Mouse (Mus musculus) liver, adult 2 months (tissue): ENCODE measurements around the gene Klc3. TPM values are rescaled to one million over a fixed set of nuclear protein-coding genes. Genes with fewer than 3 reads are reported as not detected.

Experiments
- DNase-seq: peaks from one replicate; pipeline ENCODE4 v3.0.0-alpha.2; 2011; ENCODE audit warnings: low read depth, low spot score; ENCODE audit errors: extremely low read depth
- H3K27ac ChIP-seq: fragments of 200-500 bp; replicated peaks from 2 replicates; pipeline ENCODE4 v1.5.1; 2012; ENCODE audit warnings: low read depth, mild to moderate bottlenecking, control low read depth, inconsistent platforms, low read length; ENCODE audit not compliant: insufficient read depth
- H3K27me3 ChIP-seq: fragments of 200-500 bp; 2 replicates; pipeline ENCODE4 v1.6.1; 2012; ENCODE audit warnings: mild to moderate bottlenecking, moderate library complexity, low read length, inconsistent platforms; ENCODE audit not compliant: control insufficient read depth, insufficient read depth
- H3K36me3 ChIP-seq: fragments of 200-500 bp; 2 replicates; pipeline ENCODE4 v1.6.1; 2012; ENCODE audit warnings: low read length, inconsistent platforms; ENCODE audit not compliant: control insufficient read depth, insufficient read depth
- H3K4me1 ChIP-seq: fragments of 200-500 bp; 2 replicates; pipeline ENCODE4 v1.6.1; 2011; ENCODE audit warnings: low read length; ENCODE audit not compliant: control insufficient read depth, insufficient read depth
- H3K4me3 ChIP-seq: fragments of 200-500 bp; 2 replicates; pipeline ENCODE4 v1.5.1; 2011; ENCODE audit warnings: low read depth, mild to moderate bottlenecking, control low read depth, low read length, moderate library complexity; ENCODE audit not compliant: insufficient read depth
- H3K79me2 ChIP-seq: fragments of 200-500 bp; 2 replicates; pipeline ENCODE4 v1.6.1; 2012; ENCODE audit warnings: inconsistent platforms, mild to moderate bottlenecking, low read length, moderate library complexity; ENCODE audit not compliant: control insufficient read depth, insufficient read depth
- H3K9ac ChIP-seq: fragments of 200-500 bp; 2 replicates; pipeline ENCODE4 v1.6.1; 2012; ENCODE audit warnings: low read depth, mild to moderate bottlenecking, control low read depth, inconsistent platforms, low read length
- CTCF ChIP-seq: fragments of 200-500 bp; IDR thresholded peaks from 2 replicates; pipeline ENCODE4 v1.5.1; 2011; ENCODE audit warnings: low read depth, low read length, control low read depth
- POLR2A ChIP-seq: fragments of 200-500 bp; IDR thresholded peaks from 2 replicates; pipeline ENCODE4 v1.6.1; 2011; ENCODE audit warnings: low read length, control low read depth; ENCODE audit not compliant: insufficient read depth; ENCODE audit errors: extremely low read depth
- WGBS: fragments of 180-500 bp; shearing (Covaris S2); methylation state at CpG from one replicate; pipeline ENCODE4 v1.1.7; 2018; 5-methylcytosine and 5-hydroxymethylcytosine counted together
- polyA plus RNA-seq: library from polyadenylated mRNA; depleted of rRNA; stranded (reverse); fragments of >200 nt; gene quantifications from 2 replicates; pipeline ENCODE4 v1.2.3, GENCODE M21; 2012
- total RNA-seq: library from RNA; depleted of rRNA; stranded (reverse); fragments of >200 nt; gene quantifications from 2 replicates; pipeline ENCODE4 v1.2.3, GENCODE M21; 2014

Gene Klc3
- total and polyA plus RNA-seq, 2 experiments, result 0.17 to 0.37 TPM

DNA sequence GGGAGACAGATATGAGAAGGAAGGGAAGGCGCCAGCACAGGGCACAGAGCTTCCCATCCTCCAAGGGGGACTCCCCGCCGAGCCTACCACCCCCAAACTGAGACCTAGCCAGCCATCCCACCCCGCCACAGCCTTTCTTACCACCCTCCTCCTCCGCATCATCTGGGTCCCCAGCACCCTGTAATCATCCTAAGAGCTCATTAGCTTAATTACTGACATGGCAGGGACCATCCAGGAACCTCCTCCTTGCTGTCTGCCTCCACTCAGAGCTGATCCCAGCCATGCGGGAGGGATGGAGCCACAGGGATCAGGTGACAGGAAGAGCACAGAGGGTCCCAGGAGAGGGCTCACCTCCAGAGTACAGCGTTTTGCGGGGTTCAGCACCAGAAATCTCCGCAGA, 33.1 kb upstream of the Klc3 start:
- Histone ChIP-seq H3K27ac (no peak overlapping the region), H3K4me3 (no peak overlapping the region), H3K4me1 (no peaks in the 10 kb centered on the region), H3K9ac (no peak overlapping the region), H3K79me2 (no peaks in the 10 kb centered on the region), H3K27me3 (no peaks in the 10 kb centered on the region), H3K36me3 (peaks cover 27% of the 10 kb centered on the region; the same call in 1 of the 2 replicates)
- TF ChIP-seq POLR2A (no peak), CTCF (no peak)
- DNase-seq, result no peak
- 94% methylated on average over 9 of the region's 9 CpGs for WGBS

DNA sequence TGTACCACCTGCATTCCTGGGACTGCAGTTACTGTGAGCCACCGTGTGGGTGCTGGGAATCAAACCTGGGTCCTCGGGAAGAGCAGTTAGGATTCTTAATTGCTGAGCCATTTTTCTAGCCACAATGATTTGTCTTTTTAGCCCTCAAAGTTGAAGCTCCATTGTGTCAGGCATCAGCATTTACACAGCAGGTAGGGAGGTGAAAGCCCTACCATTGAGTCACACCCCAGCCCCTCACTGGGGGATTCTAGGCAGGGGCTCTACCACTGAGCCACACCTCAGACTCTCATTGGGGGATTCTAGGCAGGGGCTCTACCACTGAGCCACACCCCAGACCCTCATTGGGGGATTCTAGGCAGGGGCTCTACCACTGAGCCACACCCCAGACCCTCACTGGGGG, 32.4 kb upstream of the Klc3 start:
- Histone ChIP-seq H3K4me1 (no peaks in the 10 kb centered on the region), H3K36me3 (peaks cover 29% of the 10 kb centered on the region; the same call in 1 of the 2 replicates), H3K9ac (no peak overlapping the region), H3K4me3 (no peak overlapping the region), H3K27me3 (no peaks in the 10 kb centered on the region), H3K27ac (no peak overlapping the region), H3K79me2 (no peaks in the 10 kb centered on the region)
- 94% methylated on average over 2 of the region's 2 CpGs for WGBS
- TF ChIP-seq CTCF (no peak), POLR2A (no peak)
- DNase-seq, result no peak

DNA sequence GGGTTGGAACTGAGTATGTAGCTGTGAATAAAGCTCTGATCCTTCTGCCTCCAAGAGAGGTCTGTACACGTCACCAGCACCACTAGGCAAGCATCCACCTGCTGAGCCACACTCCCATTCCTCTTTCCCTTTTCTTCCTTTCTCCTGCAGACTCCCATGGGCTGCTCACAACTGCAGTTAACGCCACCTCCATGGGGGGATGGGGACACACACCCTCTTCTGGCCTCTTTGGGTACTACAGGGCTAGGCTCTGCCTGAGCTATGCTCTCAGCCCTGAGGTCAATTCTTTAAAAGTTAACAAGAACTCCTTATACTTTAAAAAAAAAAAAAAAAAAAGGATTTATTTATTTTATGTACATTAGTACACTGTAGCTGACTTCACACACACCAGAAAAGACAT, 28.6 kb upstream of the Klc3 start:
- no peak for DNase-seq
- Histone ChIP-seq H3K27me3 (no peaks in the 10 kb centered on the region), H3K36me3 (peaks cover 37% of the 10 kb centered on the region; the same call in 1 of the 2 replicates), H3K9ac (no peak overlapping the region), H3K4me3 (no peak overlapping the region), H3K4me1 (no peaks in the 10 kb centered on the region), H3K27ac (no peak overlapping the region), H3K79me2 (no peaks in the 10 kb centered on the region)
- TF ChIP-seq CTCF (peak; percentile 34; the same call in 1 of the 2 replicates), POLR2A (no peak)
- WGBS, result 98% methylated on average over 2 of the region's 2 CpGs

DNA sequence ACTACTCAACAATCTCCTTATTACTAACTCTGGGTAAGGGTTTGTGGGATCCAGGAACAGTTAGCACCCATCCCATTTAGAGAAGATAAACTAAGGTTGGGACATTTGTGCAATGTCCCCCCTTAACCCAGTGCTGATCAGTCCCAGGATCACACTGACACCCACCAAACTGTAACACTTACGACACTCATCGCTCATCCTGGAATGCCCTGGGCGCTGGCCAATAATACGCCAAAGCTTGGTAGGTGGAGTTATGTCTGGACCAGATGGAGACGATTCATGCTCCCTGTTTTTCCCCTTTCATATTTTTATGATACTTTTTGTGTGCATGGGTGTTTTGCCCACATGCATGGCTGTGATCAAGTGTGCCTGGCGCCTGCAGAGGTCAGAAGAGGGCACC, 26.5 kb upstream of the Klc3 start:
- WGBS, result 83% methylated on average over 6 of the region's 6 CpGs
- Histone ChIP-seq H3K27ac (no peak overlapping the region), H3K79me2 (no peaks in the 10 kb centered on the region), H3K4me1 (no peaks in the 10 kb centered on the region), H3K4me3 (no peak overlapping the region), H3K36me3 (peaks cover 32% of the 10 kb centered on the region; the same call in 1 of the 2 replicates), H3K9ac (no peak overlapping the region), H3K27me3 (no peaks in the 10 kb centered on the region)
- no peak for DNase-seq
- TF ChIP-seq POLR2A (no peak), CTCF (no peak)

DNA sequence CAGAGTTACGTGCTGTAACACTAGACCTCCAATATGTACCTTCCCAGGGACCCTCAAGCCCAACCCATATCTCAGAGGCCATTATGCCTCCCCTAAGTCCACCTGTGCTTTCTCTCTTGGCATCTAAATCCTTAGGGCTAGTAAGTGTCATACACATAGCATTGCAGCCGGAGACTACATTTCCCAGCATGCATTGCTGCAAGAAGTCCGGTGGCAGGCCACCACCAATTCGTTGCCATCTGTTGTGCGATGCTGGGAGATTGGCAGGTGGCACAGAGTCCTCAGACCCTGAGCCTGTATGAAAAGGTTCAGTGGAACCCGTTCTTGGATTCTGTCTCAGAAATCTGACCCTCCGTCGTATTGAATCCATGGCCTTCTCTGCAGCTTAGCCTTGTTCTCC, 25.8 kb upstream of the Klc3 start:
- 78% methylated on average over 8 of the region's 8 CpGs for WGBS
- no peak for DNase-seq
- TF ChIP-seq POLR2A (no peak), CTCF (no peak)
- no peaks in the 10 kb centered on the region for H3K27me3 ChIP-seq
- no peak overlapping the region for H3K9ac ChIP-seq
- H3K4me1 ChIP-seq, result no peaks in the 10 kb centered on the region
- H3K4me3 ChIP-seq, result no peak overlapping the region
- peaks cover 32% of the 10 kb centered on the region; the same call in 1 of the 2 replicates for H3K36me3 ChIP-seq
- H3K27ac ChIP-seq, result no peak overlapping the region
- no peaks in the 10 kb centered on the region for H3K79me2 ChIP-seq

DNA sequence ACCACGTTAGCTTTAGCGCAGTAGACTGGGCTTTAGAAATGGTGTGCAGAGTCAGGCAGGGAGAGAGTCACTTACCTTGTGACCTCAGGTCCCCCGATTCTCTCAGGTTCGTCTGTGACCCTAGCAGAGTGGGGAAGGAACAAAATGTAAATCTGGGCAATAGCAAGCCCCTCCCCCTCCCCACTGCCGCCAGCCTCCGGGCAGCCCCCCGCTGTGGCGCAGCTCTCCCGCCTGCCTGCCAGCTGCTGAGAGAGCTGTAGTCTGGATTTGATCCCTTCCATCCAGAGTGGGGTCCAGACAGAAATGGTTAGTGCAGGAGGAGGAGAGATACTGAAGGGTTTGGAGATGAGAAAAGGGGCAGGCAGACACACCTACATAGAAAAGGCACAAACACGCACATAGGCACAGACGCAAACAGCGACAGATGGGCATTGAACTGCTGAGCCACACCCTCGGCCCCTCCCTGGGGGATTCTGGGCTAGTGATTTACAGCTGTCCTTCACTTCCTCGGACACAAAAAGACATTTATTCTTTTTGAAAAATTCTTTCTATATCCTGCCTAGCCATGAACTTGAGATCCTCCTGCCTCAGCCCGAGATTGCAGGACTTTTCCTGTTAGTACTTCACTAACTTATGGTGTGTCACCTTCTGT, 24.2 kb upstream of the Klc3 start:
- Histone ChIP-seq H3K4me3 (no peak overlapping the region), H3K36me3 (peaks cover 22% of the 10 kb centered on the region; the same call in 1 of the 2 replicates), H3K4me1 (no peaks in the 10 kb centered on the region), H3K27ac (no peak overlapping the region), H3K9ac (no peak overlapping the region), H3K79me2 (no peaks in the 10 kb centered on the region), H3K27me3 (no peaks in the 10 kb centered on the region)
- TF ChIP-seq POLR2A (no peak), CTCF (no peak)
- 91% methylated on average over 15 of the region's 15 CpGs for WGBS
- no peak for DNase-seq
